ENCODE assay signal across 10 mouse cellular contexts in genomic region chr6:16999451-17000139, GRCm38 (mm10).
DNase-seq lines count a peak whose midpoint lies in the region; ATAC-seq and TF ChIP-seq lines count a peak whose summit lies in the region.
"Had no signal": no experiment of that assay in that cellular context is flagged by ENCODE, and none has a peak within 500 bp of the region (broad histone marks: within the 10 kb centered on the region; RNA-seq: fewer than 3 reads in every experiment).

No protein-coding gene starts in this region.

- H3K27ac ChIP-seq in cerebellum, adult 2 months (ENCODE audit: insufficient read depth, low read length) = no peak overlapping the region
- H3K27ac ChIP-seq in limb, embryonic 13.5 days = no peak overlapping the region; the same call in 1 of the 2 replicates
- no peak overlapping the region for H3K27ac ChIP-seq in limb, embryonic 10.5 days
- no peak overlapping the region for H3K27ac ChIP-seq in hindbrain, postnatal 0 days
- no peak overlapping the region for H3K27ac ChIP-seq in neural tube, embryonic 12.5 days
- H3K27ac ChIP-seq: liver, embryonic 15.5 days had no signal

- TF ChIP-seq POLR2A in cerebellum, adult 2 months (IDR thresholded peaks at IDR 0.05; ENCODE audit: borderline replicate concordance, insufficient read depth, low read length) = no peak

- H3K9me3 ChIP-seq in limb, embryonic 13.5 days = no peaks in the 10 kb centered on the region
- H3K9me3 ChIP-seq in limb, embryonic 10.5 days (replicated peaks) = no peaks in the 10 kb centered on the region
- no peaks in the 10 kb centered on the region for H3K9me3 ChIP-seq in hindbrain, postnatal 0 days (ENCODE audit: low read length)
- H3K9me3 ChIP-seq in neural tube, embryonic 12.5 days = no peaks in the 10 kb centered on the region
- H3K9me3 ChIP-seq: liver, embryonic 15.5 days had no signal

- DNase-seq in cerebellum, adult 2 months = no peak
- no peak for DNase-seq in limb, embryonic 10.5 days (ENCODE audit: low spot score)
- peak; percentile 49 for DNase-seq in hindbrain, postnatal 0 days (ENCODE audit: low spot score)
- DNase-seq in adrenal gland, adult 2 months = no peak
- DNase-seq in heart, adult 11 months = no peak
- DNase-seq: heart, postnatal 14 days had no signal

- no peak for ATAC-seq in cerebellum, adult (ENCODE audit: insufficient number of reproducible peaks, low FRiP score, low TSS enrichment)
- ATAC-seq in limb, embryonic 13.5 days (ENCODE audit: low FRiP score, low read depth) = no peak; the same call in 1 of the 2 replicates
- peak; percentile 59 for ATAC-seq in hindbrain, postnatal 0 days
- ATAC-seq in neural tube, embryonic 12.5 days (ENCODE audit: low FRiP score, low read depth) = peak; percentile 35; the same call in 1 of the 2 replicates

- peak overlapping the region; percentile 19; the same call in 1 of the 2 replicates for H3K4me2 ChIP-seq in limb, embryonic 13.5 days (replicated peaks)
- H3K4me2 ChIP-seq in hindbrain, postnatal 0 days (ENCODE audit: low read depth, low read length) = peak overlapping the region; percentile 60
- H3K4me2 ChIP-seq in neural tube, embryonic 12.5 days (replicated peaks) = peak overlapping the region; percentile 53
- H3K4me2 ChIP-seq: liver, embryonic 15.5 days had no signal

- no peak overlapping the region for H3K9ac ChIP-seq in limb, embryonic 13.5 days
- H3K9ac ChIP-seq in hindbrain, postnatal 0 days (replicated peaks; ENCODE audit: low read length) = peak overlapping the region; percentile 21; the same call in 1 of the 2 replicates
- no peak overlapping the region for H3K9ac ChIP-seq in neural tube, embryonic 12.5 days
- H3K9ac ChIP-seq: liver, embryonic 15.5 days had no signal

- peak overlapping the region; percentile 38 for H3K4me3 ChIP-seq in cerebellum, adult 2 months (replicated peaks; ENCODE audit: insufficient read depth, low read depth, low read length)
- H3K4me3 ChIP-seq in limb, embryonic 13.5 days = no peak overlapping the region
- H3K4me3 ChIP-seq in limb, embryonic 10.5 days = no peak overlapping the region
- H3K4me3 ChIP-seq in hindbrain, postnatal 0 days (ENCODE audit: low read length) = peak overlapping the region; percentile 35
- H3K4me3 ChIP-seq in neural tube, embryonic 12.5 days = peak overlapping the region; percentile 11; the same call in 1 of the 2 replicates
- H3K4me3 ChIP-seq: liver, embryonic 15.5 days had no signal

- H3K4me1 ChIP-seq in cerebellum, adult 2 months (ENCODE audit: control insufficient read depth, insufficient read depth, low read length) = peaks cover 4% of the 10 kb centered on the region
- peaks cover 10% of the 10 kb centered on the region for H3K4me1 ChIP-seq in limb, embryonic 13.5 days
- 0 out of 2 replicates have a peak, but pooled peaks cover 4% of the 10 kb centered on the region for H3K4me1 ChIP-seq in limb, embryonic 10.5 days
- H3K4me1 ChIP-seq in hindbrain, postnatal 0 days (ENCODE audit: insufficient read depth, low read length) = no peaks in the 10 kb centered on the region
- H3K4me1 ChIP-seq in neural tube, embryonic 12.5 days = peaks cover 5% of the 10 kb centered on the region
- H3K4me1 ChIP-seq: liver, embryonic 15.5 days had no signal

- no peaks in the 10 kb centered on the region for H3K36me3 ChIP-seq in limb, embryonic 13.5 days
- H3K36me3 ChIP-seq in limb, embryonic 10.5 days = no peaks in the 10 kb centered on the region
- no peaks in the 10 kb centered on the region for H3K36me3 ChIP-seq in hindbrain, postnatal 0 days (ENCODE audit: insufficient read depth, low read length)
- H3K36me3 ChIP-seq in neural tube, embryonic 12.5 days = no peaks in the 10 kb centered on the region
- H3K36me3 ChIP-seq: liver, embryonic 15.5 days had no signal

- 2% methylated on average over 21 of the region's 21 CpGs for WGBS in cerebellum, adult 2 months
- 61% methylated on average over 21 of the region's 21 CpGs for WGBS in limb, embryonic 13.5 days
- 84% methylated on average over 21 of the region's 21 CpGs for WGBS in limb, embryonic 10.5 days
- WGBS in hindbrain, postnatal 0 days = 28% methylated on average over 21 of the region's 21 CpGs
- WGBS in neural tube, embryonic 12.5 days = 29% methylated on average over 21 of the region's 21 CpGs

- TF ChIP-seq CTCF in cerebellum, adult 2 months (IDR thresholded peaks at IDR 0.05; ENCODE audit: borderline replicate concordance, insufficient read depth, low read depth, low read length) = no peak
- peak; percentile 52 for TF ChIP-seq CTCF in hindbrain, postnatal 0 days (IDR thresholded peaks at IDR 0.05; ENCODE audit: low read depth)

- no peaks in the 10 kb centered on the region for H3K27me3 ChIP-seq in cerebellum, adult 2 months (ENCODE audit: control insufficient read depth, insufficient read depth, low read length)
- no peaks in the 10 kb centered on the region for H3K27me3 ChIP-seq in limb, embryonic 13.5 days
- no peaks in the 10 kb centered on the region for H3K27me3 ChIP-seq in limb, embryonic 10.5 days (ENCODE audit: low read depth, poor library complexity, severe bottlenecking)
- no peaks in the 10 kb centered on the region for H3K27me3 ChIP-seq in hindbrain, postnatal 0 days (ENCODE audit: insufficient read depth, low read length)
- no peaks in the 10 kb centered on the region for H3K27me3 ChIP-seq in neural tube, embryonic 12.5 days (replicated peaks)
- H3K27me3 ChIP-seq: liver, embryonic 15.5 days had no signal

Comparison
In these comparisons a context has a peak if more than half of its experiments do, and no peak if none do; other contexts are left out.
1. H3K4me3 ChIP-seq: peak in cerebellum, adult 2 months (single experiment), hindbrain, postnatal 0 days (single experiment) and neural tube, embryonic 12.5 days (single experiment); none in limb, embryonic 13.5 days (single experiment) and limb, embryonic 10.5 days (single experiment).
2. ATAC-seq: peak in hindbrain, postnatal 0 days (single experiment) and neural tube, embryonic 12.5 days (single experiment); none in cerebellum, adult (single experiment) and limb, embryonic 13.5 days (single experiment).
3. Peak in every context shown above with its lines, with median percentiles within 50 percentile points of each other: H3K4me2 ChIP-seq.